Mouse (Mus musculus) kidney, postnatal 0 days (tissue): ENCODE results near the gene D6Wsu163e. TPM values are rescaled to one million over a fixed set of nuclear protein-coding genes. Genes with fewer than 3 reads are reported as not detected.

Source experiments
- ATAC-seq: fragments of 200-750 bp; cut with Nextera tagmentation; replicated peaks from 2 replicates; pipeline ENCODE4 v1.8.0; 2017; ENCODE audit warnings: low read depth, moderate number of reproducible peaks, moderate TSS enrichment, moderate library complexity; ENCODE audit not compliant: low FRiP score
- DNase-seq: peaks from one replicate; pipeline ENCODE4 v3.0.0-alpha.2; 2016; ENCODE audit warnings: low spot score
- H3K27ac ChIP-seq: fragments of 300-500 bp; sonication (generic); 2 replicates; pipeline ENCODE4 v1.5.1; 2014; ENCODE audit warnings: mild to moderate bottlenecking
- H3K27me3 ChIP-seq: fragments of 300-500 bp; sonication (generic); 2 replicates; pipeline ENCODE4 v1.6.1; 2014; ENCODE audit warnings: low read length, mixed read lengths; ENCODE audit not compliant: insufficient read depth
- H3K36me3 ChIP-seq: fragments of 300-500 bp; sonication (generic); 2 replicates; pipeline ENCODE4 v1.6.1; 2014; ENCODE audit warnings: low read length, mixed read lengths; ENCODE audit not compliant: insufficient read depth
- H3K4me1 ChIP-seq: fragments of 300-500 bp; sonication (generic); replicated peaks from 2 replicates; pipeline ENCODE4 v1.6.1; 2014; ENCODE audit warnings: antibody characterized with exemption, low read length, mixed read lengths; ENCODE audit not compliant: insufficient read depth
- H3K4me2 ChIP-seq: fragments of 300-500 bp; sonication (generic); 2 replicates; pipeline ENCODE4 v1.6.1; 2014; ENCODE audit warnings: mild to moderate bottlenecking, low read length, moderate library complexity, mixed read lengths
- H3K4me3 ChIP-seq: fragments of 300-500 bp; sonication (generic); replicated peaks from 2 replicates; pipeline ENCODE4 v1.5.1; 2014; ENCODE audit warnings: low read depth, low read length
- H3K9ac ChIP-seq: fragments of 300-500 bp; sonication (generic); 2 replicates; pipeline ENCODE4 v1.6.1; 2014; ENCODE audit warnings: low read depth, low read length
- H3K9me3 ChIP-seq: fragments of 300-500 bp; sonication (generic); replicated peaks from 2 replicates; pipeline ENCODE4 v1.6.1; 2016; ENCODE audit warnings: low read length, inconsistent platforms, mixed read lengths
- CTCF ChIP-seq: IDR thresholded peaks from 2 replicates; pipeline ENCODE4 v1.5.1; 2016; ENCODE audit warnings: antibody characterized with exemption, low read depth, mild to moderate bottlenecking, moderate library complexity
- WGBS: fragments of 180-500 bp; shearing (Covaris S2); extraction: QIAGEN DNeasy Blood & Tissue Kit; methylation state at CpG from one replicate; pipeline ENCODE4 v1.1.7; 2014; 5-methylcytosine and 5-hydroxymethylcytosine counted together
- polyA plus RNA-seq: library from polyadenylated mRNA; unstranded; fragments of >200 nt; fragmentation: Nextera tagmentation; extraction: Ambion mirVana; gene quantifications from 2 replicates; pipeline ENCODE4 v1.2.1, GENCODE M21; 2015

Gene D6Wsu163e
- 17.8 and 18.7 TPM in 2 replicates for polyA plus RNA-seq

DNA sequence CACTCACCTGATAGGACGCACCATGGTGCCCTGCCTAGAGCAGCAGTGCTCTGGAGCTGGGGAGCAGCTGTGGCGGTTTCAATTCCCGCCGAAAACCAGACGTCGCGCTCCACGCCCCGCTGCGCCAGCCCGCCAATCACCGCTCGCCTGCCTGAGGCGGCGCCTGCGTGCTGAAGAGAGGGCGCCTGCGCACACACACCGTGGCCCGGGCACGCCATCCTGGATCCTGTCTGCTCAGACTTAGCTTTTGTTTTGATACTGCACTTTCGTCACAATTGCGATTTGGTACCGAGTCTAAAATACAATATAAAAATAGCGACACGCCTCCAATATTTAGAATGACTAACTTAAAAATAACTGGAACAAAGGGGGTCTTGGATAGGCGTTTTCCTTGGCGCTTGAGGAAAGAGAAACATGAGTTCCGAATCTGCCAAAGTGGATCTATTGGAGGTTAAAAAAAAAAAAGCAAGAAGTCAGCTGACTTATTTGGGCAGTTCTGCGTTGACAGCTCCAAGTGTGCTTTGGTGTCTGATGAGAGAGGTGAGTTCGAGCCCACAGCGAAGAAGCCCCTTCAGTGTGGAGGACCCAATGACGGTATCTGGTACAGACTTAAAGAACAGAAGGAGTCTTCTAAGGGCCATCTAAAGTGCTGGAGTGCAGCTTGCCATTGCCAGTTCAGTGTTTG lies at the start of gene D6Wsu163e, which contains the start of gene Rad51ap1:
Gene D6Wsu163e (plus strand): TSS at position 476 of the 685 bp plus-strand sequence.
Gene Rad51ap1 (minus strand): TSS at position 101 of the 685 bp plus-strand sequence.
- peak; percentile 98 for DNase-seq
- H3K4me1 ChIP-seq = peaks cover 6% of the 10 kb centered on the region; the same call in 1 of the 2 replicates
- no peaks in the 10 kb centered on the region for H3K9me3 ChIP-seq
- peak within 1 kb of the TSS; percentile 97 for H3K4me2 ChIP-seq
- TF ChIP-seq CTCF = no peak
- ATAC-seq = peak; percentile 99
- 0 out of 2 replicates have a peak, but pooled peaks cover 4% of the 10 kb centered on the region for H3K36me3 ChIP-seq
- under 1% methylated on average over 33 of the region's 33 CpGs for WGBS
- peak within 1 kb of the TSS; percentile 54; the same call in 1 of the 2 replicates for H3K27ac ChIP-seq
- H3K27me3 ChIP-seq = no peaks in the 10 kb centered on the region
- H3K4me3 ChIP-seq = peak within 1 kb of the TSS; percentile 73
- H3K9ac ChIP-seq = peak within 1 kb of the TSS; percentile 74

DNA sequence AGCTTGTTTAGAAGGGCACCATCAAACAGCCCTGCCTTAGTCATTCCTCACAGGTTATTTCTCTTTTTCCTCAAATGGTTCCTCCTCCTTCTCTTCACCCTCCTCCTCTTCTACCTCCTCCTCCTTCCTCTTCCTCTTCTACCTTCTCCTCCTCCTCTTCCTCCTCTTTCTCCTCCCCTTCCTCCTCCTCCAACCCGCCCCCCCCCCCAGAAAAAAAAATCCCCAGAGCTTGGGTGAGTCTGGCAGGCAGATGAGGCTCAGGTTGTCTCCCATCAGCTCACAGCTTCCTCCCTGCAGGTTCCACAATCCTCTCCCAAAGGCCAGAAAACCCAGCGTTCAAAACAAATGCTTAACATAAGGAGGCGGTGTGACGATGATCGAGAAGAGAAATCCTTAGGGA lies 32.4 kb upstream of the D6Wsu163e start:
- no peak overlapping the region for H3K4me2 ChIP-seq
- H3K36me3 ChIP-seq = no peaks in the 10 kb centered on the region
- no peak for ATAC-seq
- DNase-seq = no peak
- no peak overlapping the region for H3K27ac ChIP-seq
- no peaks in the 10 kb centered on the region for H3K27me3 ChIP-seq
- no peaks in the 10 kb centered on the region for H3K9me3 ChIP-seq
- no peak overlapping the region for H3K9ac ChIP-seq
- TF ChIP-seq CTCF = no peak
- 76% methylated on average over 4 of the region's 5 CpGs for WGBS
- no peaks in the 10 kb centered on the region for H3K4me1 ChIP-seq
- H3K4me3 ChIP-seq = no peak overlapping the region

DNA sequence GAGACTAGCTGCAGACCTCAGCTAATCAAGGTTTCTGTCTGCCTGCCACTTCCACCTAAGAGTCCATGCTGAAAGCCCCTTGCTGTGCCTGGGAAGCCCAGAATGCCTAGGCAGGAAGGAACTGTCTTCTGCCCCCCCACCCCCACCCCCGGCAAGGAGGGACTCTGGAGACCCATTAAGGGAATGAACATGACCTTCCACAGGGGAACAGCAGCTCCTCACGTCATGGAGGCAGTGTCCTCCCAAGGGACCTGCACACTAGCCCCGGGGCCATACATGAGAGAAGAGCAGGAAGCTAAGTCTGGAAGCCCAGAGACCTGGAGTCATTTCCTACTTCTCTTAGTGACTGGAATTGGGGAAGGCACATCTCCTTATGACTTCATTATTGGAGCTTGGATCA lies 31.9 kb upstream of the D6Wsu163e start:
- H3K27ac ChIP-seq = no peak overlapping the region
- H3K9me3 ChIP-seq = no peaks in the 10 kb centered on the region
- H3K36me3 ChIP-seq = no peaks in the 10 kb centered on the region
- ATAC-seq (no peak), DNase-seq (no peak)
- no peak overlapping the region for H3K4me2 ChIP-seq
- 51% methylated on average over 3 of the region's 3 CpGs for WGBS
- H3K27me3 ChIP-seq = no peaks in the 10 kb centered on the region
- no peak for TF ChIP-seq CTCF
- no peaks in the 10 kb centered on the region for H3K4me1 ChIP-seq
- H3K4me3 ChIP-seq = no peak overlapping the region
- H3K9ac ChIP-seq = no peak overlapping the region

DNA sequence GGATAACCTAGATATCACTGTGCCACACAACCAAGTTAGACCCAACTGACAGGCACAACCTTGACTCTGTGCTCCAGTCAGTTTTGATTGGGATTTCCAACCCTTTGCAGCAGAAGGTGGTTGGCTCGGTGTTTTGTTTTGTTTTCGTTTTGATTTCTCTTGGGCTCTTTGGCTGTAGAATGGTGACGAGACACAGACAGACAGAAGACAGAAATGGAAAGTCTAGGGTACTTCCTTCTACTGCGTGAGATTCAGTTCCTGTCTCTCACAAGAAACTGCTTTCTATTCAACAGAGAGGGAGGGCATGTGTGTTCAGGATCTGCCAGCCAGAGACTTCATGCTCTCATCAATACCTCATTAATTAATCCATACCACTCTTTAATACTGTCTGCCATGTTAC lies 29.0 kb upstream of the D6Wsu163e start:
- WGBS = 75% methylated on average over 4 of the region's 4 CpGs
- no peaks in the 10 kb centered on the region for H3K4me1 ChIP-seq
- ATAC-seq = no peak

DNA sequence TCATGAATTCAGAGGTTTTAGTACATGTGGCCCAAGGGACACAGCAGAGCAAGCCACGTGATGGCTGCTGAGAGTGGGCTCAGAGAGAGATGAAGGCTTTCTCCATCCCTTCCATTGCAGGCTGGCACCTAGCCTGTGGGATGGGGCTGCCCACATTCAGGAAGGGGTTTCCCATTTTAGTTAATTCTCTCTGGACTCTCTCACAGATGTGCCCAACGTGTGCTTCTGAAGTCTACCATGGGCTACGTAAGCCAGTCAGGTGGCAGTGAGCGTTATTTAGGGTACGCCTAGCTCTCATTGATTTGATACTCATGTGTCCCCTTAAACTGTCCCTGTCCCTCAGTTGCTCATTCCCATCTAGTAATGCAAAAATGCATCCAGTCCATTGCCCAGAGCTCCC lies 24.8 kb upstream of the D6Wsu163e start:
- Histone ChIP-seq H3K27ac (no peak overlapping the region), H3K9ac (no peak overlapping the region), H3K36me3 (no peaks in the 10 kb centered on the region), H3K4me3 (no peak overlapping the region), H3K4me2 (no peak overlapping the region), H3K9me3 (no peaks in the 10 kb centered on the region), H3K27me3 (no peaks in the 10 kb centered on the region), H3K4me1 (no peaks in the 10 kb centered on the region)
- no peak for TF ChIP-seq CTCF
- ATAC-seq = no peak
- no peak for DNase-seq
- WGBS = 84% methylated on average over 5 of the region's 5 CpGs

More for the DNA sequence above, 29.0 kb upstream of the D6Wsu163e start:
- H3K27me3 ChIP-seq = no peaks in the 10 kb centered on the region
- no peak overlapping the region for H3K4me3 ChIP-seq
- H3K27ac ChIP-seq = no peak overlapping the region
- no peaks in the 10 kb centered on the region for H3K9me3 ChIP-seq
- H3K4me2 ChIP-seq = no peak overlapping the region
- no peak for DNase-seq
- no peak overlapping the region for H3K9ac ChIP-seq
- TF ChIP-seq CTCF = no peak
- H3K36me3 ChIP-seq = no peaks in the 10 kb centered on the region

DNA sequence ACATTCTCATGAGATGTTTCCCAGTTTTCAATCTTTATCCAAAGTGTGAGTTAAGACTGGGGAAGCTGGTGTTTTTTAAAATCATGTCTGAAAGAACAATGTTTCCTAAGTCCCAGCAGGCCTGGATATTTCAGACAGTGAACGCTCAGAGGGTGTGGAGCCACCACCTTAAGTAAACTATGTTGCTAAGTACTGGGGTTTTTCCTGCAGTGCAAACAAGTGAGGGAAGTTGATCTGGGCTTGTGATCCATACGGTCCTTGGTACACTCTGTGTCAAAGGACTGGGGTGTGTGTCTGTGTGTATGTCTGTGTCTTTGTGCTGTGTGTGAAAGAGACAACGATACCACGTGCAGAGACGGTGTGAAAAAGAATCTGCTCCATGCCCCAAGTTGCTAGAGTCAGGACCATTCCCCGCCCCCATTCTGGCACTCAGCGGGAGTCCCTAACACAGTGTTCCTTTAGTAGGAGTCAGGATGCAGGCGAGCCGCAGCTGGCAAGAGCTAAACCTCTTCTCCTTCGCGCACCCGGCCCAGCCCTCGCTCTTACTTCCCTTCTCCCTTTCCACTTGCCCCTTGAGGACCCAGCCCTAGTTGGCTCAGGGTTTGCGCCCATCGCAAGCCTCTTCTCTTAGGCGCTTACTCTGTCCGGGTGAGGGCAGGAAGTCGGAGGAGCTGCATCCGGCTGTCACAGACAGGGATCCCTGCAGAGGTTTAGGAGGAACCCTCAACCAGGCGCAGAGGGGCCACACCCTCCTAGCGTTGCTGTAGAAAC lies 18.5 kb upstream of the D6Wsu163e start, which contains the start of gene Dyrk4:
Gene Dyrk4 (minus strand): TSS at position 729 of the 771 bp plus-strand sequence.
- WGBS = 13% methylated on average over 21 of the region's 21 CpGs
- Histone ChIP-seq H3K36me3 (peaks cover 11% of the 10 kb centered on the region; the same call in 1 of the 2 replicates), H3K9me3 (no peaks in the 10 kb centered on the region), H3K4me3 (no peak within 1 kb of the TSS), H3K27me3 (no peaks in the 10 kb centered on the region), H3K9ac (no peak within 1 kb of the TSS), H3K27ac (no peak within 1 kb of the TSS), H3K4me1 (no peaks in the 10 kb centered on the region), H3K4me2 (peak within 1 kb of the TSS; percentile 37; the same call in 1 of the 2 replicates)
- DNase-seq = no peak
- TF ChIP-seq CTCF = no peak
- no peak for ATAC-seq
